Mouse (Mus musculus): Measurements from ENCODE around the gene Olfr1395. TPM values are rescaled to one million over a fixed set of nuclear protein-coding genes. Genes with fewer than 3 reads are reported as not detected.
A peak's percentile ranks its signal among the peaks of the same experiment; 100 is the strongest.

Olfr1395 gene
- total and polyA plus RNA-seq, 3 experiments, result not detected

DNA sequence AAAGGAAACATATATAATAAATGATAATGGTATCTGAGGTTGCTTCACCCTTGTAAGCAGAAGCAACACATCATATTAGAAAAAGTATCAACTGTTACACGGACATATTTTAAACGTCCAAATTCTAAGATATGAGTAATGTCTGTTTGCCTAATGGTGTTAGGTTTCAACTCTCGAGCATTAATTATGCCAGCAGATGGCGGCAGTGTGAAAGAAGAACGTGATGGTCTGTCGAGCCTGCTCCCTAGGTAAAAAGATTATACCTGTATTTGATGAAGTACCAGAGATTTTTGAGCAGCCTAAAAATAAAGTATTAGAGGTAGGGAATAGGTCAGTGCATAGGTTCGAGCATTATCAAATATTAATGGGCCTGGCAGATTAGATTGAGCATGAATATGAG is 47.7 kb downstream of the Olfr1395 start:
- no peak overlapping the region for H3K4me3 ChIP-seq (ENCODE audit: control insufficient read depth in 1 of 2, insufficient read depth in 1 of 2, low read depth in 2 of 2, low read length in 2 of 2)
- peak; percentile 78 for DNase-seq (ENCODE audit: low read depth, low spot score)
- TF ChIP-seq RAD21 (IDR thresholded peaks at IDR 0.05; ENCODE audit: low read depth, low read length) (peak; percentile 97), TAL1 (IDR thresholded peaks at IDR 0.05; ENCODE audit: low read length) (no peak), MYC (IDR thresholded peaks at IDR 0.05; ENCODE audit: low read depth, low read length) (no peak), TCF12 (IDR thresholded peaks at IDR 0.05; ENCODE audit: low read depth, low read length) (no peak), USF1 (IDR thresholded peaks at IDR 0.05; ENCODE audit: low read depth, low read length) (no peak), POLR2A (IDR thresholded peaks at IDR 0.05; ENCODE audit: control insufficient read depth in 1 of 2, insufficient read depth in 1 of 2, low read depth in 1 of 2, low read length in 2 of 2, poor library complexity in 1 of 2) (no peak), ETS1 (IDR thresholded peaks at IDR 0.05; ENCODE audit: low read depth, low read length) (no peak), USF2 (IDR thresholded peaks at IDR 0.05; ENCODE audit: borderline replicate concordance in 1 of 2, insufficient read depth in 1 of 2, low read depth in 1 of 2, low read length in 2 of 2) (no peak), UBTF (IDR thresholded peaks at IDR 0.05; ENCODE audit: borderline replicate concordance, insufficient read depth, low read depth, low read length) (no peak), MYB (IDR thresholded peaks at IDR 0.05; ENCODE audit: low read depth, low read length) (no peak), JUND (IDR thresholded peaks at IDR 0.05; ENCODE audit: low read depth, low read length) (no peak), KAT2A (conservative IDR thresholded peaks at IDR 0.05; ENCODE audit: low read depth, low read length) (no peak), MAX (IDR thresholded peaks at IDR 0.05; ENCODE audit: low read length) (no peak), POLR2AphosphoS5 (IDR thresholded peaks at IDR 0.05; ENCODE audit: borderline replicate concordance, low read depth, low read length) (no peak), CTCF (IDR thresholded peaks at IDR 0.05 in 2 of 3, conservative IDR thresholded peaks at IDR 0.05 in 1 of 3; ENCODE audit: control insufficient read depth in 1 of 3, insufficient read depth in 1 of 3, low read depth in 2 of 3, low read length in 3 of 3, poor library complexity in 1 of 3, severe bottlenecking in 1 of 3) (peak; percentile 37 to 98 (median 70)), CHD2 (IDR thresholded peaks at IDR 0.05; ENCODE audit: low read length) (no peak), EP300 (IDR thresholded peaks at IDR 0.05; ENCODE audit: low read depth in 1 of 2, low read length in 2 of 2) (no peak), GABPA (IDR thresholded peaks at IDR 0.05; ENCODE audit: low read depth, low read length) (no peak), NELFE (IDR thresholded peaks at IDR 0.05; ENCODE audit: low read depth, low read length) (no peak), MAFK (IDR thresholded peaks at IDR 0.05; ENCODE audit: borderline replicate concordance, low read depth, low read length) (no peak), ZMIZ1 (IDR thresholded peaks at IDR 0.05; ENCODE audit: low read depth, low read length) (no peak), HCFC1 (IDR thresholded peaks at IDR 0.05; ENCODE audit: low read depth, low read length) (no peak), BHLHE40 (IDR thresholded peaks at IDR 0.05; ENCODE audit: borderline replicate concordance, low read depth, low read length) (no peak), SMC3 (IDR thresholded peaks at IDR 0.05; ENCODE audit: low read depth, low read length) (peak; percentile 100), MXI1 (IDR thresholded peaks at IDR 0.05; ENCODE audit: low read depth, low read length) (no peak), ZKSCAN1 (IDR thresholded peaks at IDR 0.05; ENCODE audit: low read depth, low read length) (no peak), ELF1 (IDR thresholded peaks at IDR 0.05; ENCODE audit: low read depth, low read length) (no peak), POLR2AphosphoS2 (IDR thresholded peaks at IDR 0.05; ENCODE audit: low read length) (no peak), MEF2A (IDR thresholded peaks at IDR 0.05; ENCODE audit: extremely low read depth, insufficient replicate concordance, low read depth, low read length, poor library complexity, severe bottlenecking) (no peak), GATA1 (IDR thresholded peaks at IDR 0.05; ENCODE audit: low read depth, low read length) (0 out of 2 replicates have a peak, but pooled peaks have one; percentile 5), TBP (IDR thresholded peaks at IDR 0.05; ENCODE audit: low read depth, low read length) (0 out of 2 replicates have a peak, but pooled peaks have one; percentile 16), E2F4 (IDR thresholded peaks at IDR 0.05; ENCODE audit: borderline replicate concordance, low read depth, low read length) (no peak), MAZ (IDR thresholded peaks at IDR 0.05; ENCODE audit: low read depth, low read length) (no peak), RCOR1 (IDR thresholded peaks at IDR 0.05; ENCODE audit: low read depth, low read length) (no peak), ZC3H11A (IDR thresholded peaks at IDR 0.05; ENCODE audit: low read depth, low read length) (peak; percentile 98), SIN3A (IDR thresholded peaks at IDR 0.05; ENCODE audit: low read length) (0 out of 2 replicates have a peak, but pooled peaks have one; percentile 32), NRF1 (IDR thresholded peaks at IDR 0.05; ENCODE audit: insufficient read depth, low read depth, low read length, poor library complexity, severe bottlenecking) (no peak), ZNF384 (IDR thresholded peaks at IDR 0.05; ENCODE audit: low read depth, low read length) (no peak)

More for the DNA sequence above, 47.7 kb downstream of the Olfr1395 start:
- H3K27ac ChIP-seq (ENCODE audit: control insufficient read depth, low read depth, low read length), result no peak overlapping the region
- H3K4me1 ChIP-seq (ENCODE audit: control insufficient read depth in 1 of 2, insufficient read depth in 2 of 2, low read length in 2 of 2), result no peaks in the 10 kb centered on the region
- H3K27me3 ChIP-seq (ENCODE audit: control insufficient read depth in 1 of 2, insufficient read depth in 2 of 2, low read length in 2 of 2), result no peaks in the 10 kb centered on the region; a peak in 1 of 4 replicates
- H3K9ac ChIP-seq (ENCODE audit: control insufficient read depth, low read depth, low read length, poor library complexity, severe bottlenecking), result no peak overlapping the region
- no peaks in the 10 kb centered on the region for H3K36me3 ChIP-seq (ENCODE audit: control insufficient read depth in 1 of 2, insufficient read depth in 2 of 2, low read length in 2 of 2)
- H3K79me2 ChIP-seq (ENCODE audit: control insufficient read depth, insufficient read depth, low read length, poor library complexity), result no peaks in the 10 kb centered on the region
- no peaks in the 10 kb centered on the region for H3K9me3 ChIP-seq (replicated peaks; ENCODE audit: insufficient read depth, low read length)
